Mouse (Mus musculus) intestine, embryonic 15.5 days (tissue): ENCODE results near the gene Fancd2. TPM values are rescaled to one million over a fixed set of nuclear protein-coding genes. Genes with fewer than 3 reads are reported as not detected.

Experiments used
- ATAC-seq: fragments of 200-750 bp; cut with Nextera tagmentation; 2 replicates; pipeline ENCODE4 v1.8.0; 2017; ENCODE audit warnings: moderate TSS enrichment, moderate library complexity
- H3K27ac ChIP-seq: fragments of 300-500 bp; sonication (generic); 2 replicates; pipeline ENCODE4 v1.5.1; 2015; ENCODE audit warnings: mild to moderate bottlenecking, inconsistent platforms
- H3K27me3 ChIP-seq: fragments of 300-500 bp; sonication (generic); replicated peaks from 2 replicates; pipeline ENCODE4 v1.6.1; 2015; ENCODE audit warnings: inconsistent platforms
- H3K36me3 ChIP-seq: fragments of 300-500 bp; sonication (generic); 2 replicates; pipeline ENCODE4 v1.6.1; 2015; ENCODE audit warnings: inconsistent platforms
- H3K4me1 ChIP-seq: fragments of 300-500 bp; sonication (generic); replicated peaks from 2 replicates; pipeline ENCODE4 v1.6.1; 2015; ENCODE audit warnings: inconsistent platforms
- H3K4me2 ChIP-seq: fragments of 300-500 bp; sonication (generic); replicated peaks from 2 replicates; pipeline ENCODE4 v1.6.1; 2015; ENCODE audit warnings: mild to moderate bottlenecking, inconsistent platforms
- H3K4me3 ChIP-seq: fragments of 300-500 bp; sonication (generic); replicated peaks from 2 replicates; pipeline ENCODE4 v1.5.1; 2015; ENCODE audit warnings: inconsistent platforms
- H3K9ac ChIP-seq: fragments of 300-500 bp; sonication (generic); 2 replicates; pipeline ENCODE4 v1.6.1; 2015; ENCODE audit warnings: inconsistent platforms
- H3K9me3 ChIP-seq: fragments of 300-500 bp; sonication (generic); 2 replicates; pipeline ENCODE4 v1.6.1; 2016; ENCODE audit warnings: inconsistent platforms
- WGBS: fragments of 180-500 bp; shearing (Covaris S2); methylation state at CpG from one replicate; pipeline ENCODE4 v1.1.7; 2015; 5-methylcytosine and 5-hydroxymethylcytosine counted together
- polyA plus RNA-seq: library from polyadenylated mRNA; unstranded; fragments of >200 nt; fragmentation: Nextera tagmentation; extraction: Ambion mirVana; gene quantifications from 2 replicates; pipeline ENCODE4 v1.2.1, GENCODE M21; 2015

Gene Fancd2
- 9.6 and 10.3 TPM in 2 replicates for polyA plus RNA-seq

DNA sequence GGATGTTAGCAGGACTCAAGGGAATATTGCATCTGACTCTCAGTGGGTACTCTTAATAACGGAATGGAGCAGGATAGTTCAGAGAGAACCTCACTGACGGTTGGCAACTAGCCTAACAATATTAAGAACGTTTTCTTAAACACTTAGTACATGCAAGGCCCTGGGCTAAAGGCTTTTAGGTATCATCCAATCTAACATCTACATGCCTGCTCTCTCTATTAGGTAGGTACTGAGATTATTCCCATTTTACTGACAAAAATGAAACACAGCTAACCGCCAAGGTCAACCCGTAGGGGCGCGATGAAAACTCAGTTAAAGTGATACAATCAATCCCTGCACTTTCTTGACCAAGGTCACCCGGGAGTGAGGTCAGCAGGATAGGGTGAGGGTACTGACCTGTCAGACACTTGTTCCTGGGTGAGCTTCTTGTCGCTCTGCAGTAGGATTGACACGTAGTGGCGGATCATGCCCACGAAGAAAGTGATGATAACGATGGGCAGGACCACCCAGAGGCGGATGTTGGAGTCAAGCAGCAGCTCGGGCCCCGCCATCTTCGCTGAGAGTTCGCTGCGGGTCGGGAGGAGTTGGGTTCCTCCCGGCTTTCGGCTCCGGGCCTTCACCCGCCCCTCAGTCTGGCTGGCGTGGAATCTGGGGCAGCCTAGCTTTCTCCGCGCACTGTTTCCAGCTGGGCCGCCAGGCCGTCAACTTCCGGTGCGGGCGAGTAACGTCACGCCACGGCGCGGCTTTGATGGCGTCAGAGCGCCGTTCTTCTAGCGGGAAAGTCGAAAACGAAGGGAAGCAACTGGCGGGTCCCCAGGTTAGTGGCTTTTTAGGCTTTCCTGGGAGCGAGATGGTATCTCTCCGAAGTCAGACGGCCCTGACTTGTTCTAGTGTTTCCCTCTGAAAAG lies at the start of gene Fancd2, which contains the start of gene Emc3:
Gene Fancd2, plus strand, starts transcription at position 751 of the 908 bp plus-strand sequence.
Gene Emc3, minus strand, starts transcription at position 721 of the 908 bp plus-strand sequence.
- H3K4me2 ChIP-seq = peak within 1 kb of the TSS; percentile 69
- H3K36me3 ChIP-seq = no peaks in the 10 kb centered on the region
- WGBS = under 1% methylated on average over 47 of the region's 47 CpGs
- H3K4me1 ChIP-seq = peaks cover 9% of the 10 kb centered on the region
- ATAC-seq = peak; percentile 95
- H3K27ac ChIP-seq = peak within 1 kb of the TSS; percentile 73
- H3K9ac ChIP-seq = peak within 1 kb of the TSS; percentile 81
- H3K27me3 ChIP-seq = no peaks in the 10 kb centered on the region
- H3K9me3 ChIP-seq = no peaks in the 10 kb centered on the region
- peak within 1 kb of the TSS; percentile 89 for H3K4me3 ChIP-seq

- Histone ChIP-seq H3K4me3 (peak overlapping the region; percentile 58), H3K4me1 (peaks cover 18% of the 10 kb centered on the region), H3K27ac (peak overlapping the region; percentile 90), H3K36me3 (no peaks in the 10 kb centered on the region), H3K4me2 (peak overlapping the region; percentile 87), H3K9ac (peak overlapping the region; percentile 62), H3K27me3 (peaks cover 24% of the 10 kb centered on the region), H3K9me3 (no peaks in the 10 kb centered on the region)
- peak; percentile 61 for ATAC-seq
- WGBS = 2% methylated on average over 65 of the region's 65 CpGs
Observed at GRCm38 (mm10) chr6:113482477-113483099, 48.9 kb upstream of the Fancd2 start.

GRCm38 (mm10) chr6:113483100-113483615 lies 48.3 kb upstream of the Fancd2 start, which contains the start of gene Creld1:
Gene Creld1, plus strand, starts transcription at chr6:113483297.
- no peaks in the 10 kb centered on the region for H3K9me3 ChIP-seq
- H3K4me1 ChIP-seq = peaks cover 23% of the 10 kb centered on the region
- peak within 1 kb of the TSS; percentile 90 for H3K27ac ChIP-seq
- H3K27me3 ChIP-seq = peaks cover 24% of the 10 kb centered on the region
- H3K36me3 ChIP-seq = no peaks in the 10 kb centered on the region
- H3K9ac ChIP-seq = peak within 1 kb of the TSS; percentile 62
- H3K4me3 ChIP-seq = peak within 1 kb of the TSS; percentile 58
- WGBS = under 1% methylated on average over 26 of the region's 26 CpGs
- H3K4me2 ChIP-seq = peak within 1 kb of the TSS; percentile 87
- peak; percentile 97 for ATAC-seq

DNA sequence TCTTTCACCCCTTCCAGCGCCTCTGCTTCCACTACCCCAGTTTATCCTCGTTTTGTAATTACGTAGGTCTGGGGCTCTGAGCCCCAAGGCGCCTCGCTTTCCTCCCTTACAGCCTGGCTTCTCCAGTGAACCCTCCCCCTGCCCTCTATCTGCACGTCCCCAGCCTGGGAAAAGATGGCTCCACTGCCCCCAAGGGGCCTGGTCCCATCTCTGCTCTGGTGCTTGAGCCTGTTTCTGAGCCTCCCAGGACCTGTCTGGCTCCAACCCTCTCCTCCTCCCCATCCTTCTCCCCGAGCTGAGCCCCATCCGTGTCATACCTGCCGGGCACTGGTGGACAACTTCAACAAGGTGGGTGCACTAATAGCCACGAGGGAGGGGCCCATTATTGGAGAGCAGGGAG lies 47.8 kb upstream of the Fancd2 start:
- H3K27ac ChIP-seq = peak overlapping the region; percentile 52
- WGBS = 7% methylated on average over 10 of the region's 10 CpGs
- H3K36me3 ChIP-seq = no peaks in the 10 kb centered on the region
- no peaks in the 10 kb centered on the region for H3K9me3 ChIP-seq
- peak overlapping the region; percentile 55 for H3K9ac ChIP-seq
- peak overlapping the region; percentile 58 for H3K4me3 ChIP-seq
- peaks cover 23% of the 10 kb centered on the region for H3K4me1 ChIP-seq
- ATAC-seq = peak; percentile 24
- H3K27me3 ChIP-seq = peaks cover 24% of the 10 kb centered on the region
- peak overlapping the region; percentile 87 for H3K4me2 ChIP-seq

GRCm38 (mm10) chr6:113487125-113487576 lies 44.3 kb upstream of the Fancd2 start:
- H3K27ac ChIP-seq = no peak overlapping the region
- H3K4me3 ChIP-seq = no peak overlapping the region
- H3K4me1 ChIP-seq = peaks cover 22% of the 10 kb centered on the region
- 0 out of 2 replicates have a peak, but pooled peaks have one; percentile 15 for ATAC-seq
- H3K36me3 ChIP-seq = peaks cover 10% of the 10 kb centered on the region; the same call in 1 of the 2 replicates
- no peaks in the 10 kb centered on the region for H3K9me3 ChIP-seq
- peaks cover 6% of the 10 kb centered on the region; the same call in 1 of the 2 replicates for H3K27me3 ChIP-seq
- H3K9ac ChIP-seq = no peak overlapping the region
- H3K4me2 ChIP-seq = no peak overlapping the region
- WGBS = 46% methylated on average over 7 of the region's 7 CpGs

GRCm38 (mm10) chr6:113489410-113489809 lies 42.1 kb upstream of the Fancd2 start:
- no peak for ATAC-seq
- peaks cover 7% of the 10 kb centered on the region; the same call in 1 of the 2 replicates for H3K4me1 ChIP-seq
- WGBS = 95% methylated on average over 14 of the region's 14 CpGs

DNA sequence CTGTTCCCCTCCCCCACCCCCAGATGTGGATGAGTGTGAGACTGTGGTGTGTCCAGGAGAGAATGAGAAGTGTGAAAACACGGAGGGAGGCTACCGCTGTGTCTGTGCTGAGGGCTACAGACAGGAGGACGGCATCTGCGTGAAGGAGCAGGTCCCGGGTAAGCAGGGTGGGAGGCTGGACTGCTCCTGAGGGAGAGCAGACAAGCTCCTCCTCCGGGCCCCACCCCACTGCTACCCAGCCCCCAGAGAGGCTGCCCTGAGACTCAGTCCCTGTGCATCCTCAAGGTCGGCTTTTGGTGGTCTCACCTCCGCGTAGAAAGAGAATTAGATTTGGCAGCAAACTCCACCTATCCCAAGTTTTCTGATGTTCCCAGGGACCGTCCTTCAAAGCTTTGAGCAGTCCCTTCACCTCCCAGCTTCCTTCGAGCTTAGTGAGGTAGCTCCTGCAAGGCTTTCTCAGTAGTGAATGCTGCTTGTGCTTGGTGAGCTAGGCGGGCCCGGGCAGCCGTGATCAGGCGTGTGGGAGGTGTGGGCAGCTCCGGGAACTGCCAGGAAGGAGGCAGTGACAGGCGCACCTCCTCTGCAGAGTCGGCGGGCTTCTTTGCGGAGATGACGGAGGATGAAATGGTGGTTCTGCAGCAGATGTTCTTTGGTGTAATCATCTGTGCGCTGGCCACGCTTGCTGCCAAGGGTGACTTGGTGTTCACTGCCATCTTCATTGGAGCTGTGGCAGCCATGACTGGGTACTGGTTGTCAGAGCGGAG lies 39.2 kb upstream of the Fancd2 start:
- no peak overlapping the region for H3K27ac ChIP-seq
- H3K4me3 ChIP-seq = no peak overlapping the region
- ATAC-seq = no peak
- no peak overlapping the region for H3K4me2 ChIP-seq
- peaks cover 13% of the 10 kb centered on the region for H3K4me1 ChIP-seq
- H3K9me3 ChIP-seq = no peaks in the 10 kb centered on the region
- peaks cover 22% of the 10 kb centered on the region for H3K27me3 ChIP-seq
- no peak overlapping the region for H3K9ac ChIP-seq
- WGBS = 76% methylated on average over 24 of the region's 24 CpGs
- peaks cover 10% of the 10 kb centered on the region; the same call in 1 of the 2 replicates for H3K36me3 ChIP-seq

More at GRCm38 (mm10) chr6:113489410-113489809, 42.1 kb upstream of the Fancd2 start:
- H3K9me3 ChIP-seq = no peaks in the 10 kb centered on the region
- no peak overlapping the region for H3K4me2 ChIP-seq
- H3K36me3 ChIP-seq = peaks cover 10% of the 10 kb centered on the region; the same call in 1 of the 2 replicates
- no peak overlapping the region for H3K9ac ChIP-seq
- H3K4me3 ChIP-seq = no peak overlapping the region
- no peaks in the 10 kb centered on the region for H3K27me3 ChIP-seq
- no peak overlapping the region for H3K27ac ChIP-seq

DNA sequence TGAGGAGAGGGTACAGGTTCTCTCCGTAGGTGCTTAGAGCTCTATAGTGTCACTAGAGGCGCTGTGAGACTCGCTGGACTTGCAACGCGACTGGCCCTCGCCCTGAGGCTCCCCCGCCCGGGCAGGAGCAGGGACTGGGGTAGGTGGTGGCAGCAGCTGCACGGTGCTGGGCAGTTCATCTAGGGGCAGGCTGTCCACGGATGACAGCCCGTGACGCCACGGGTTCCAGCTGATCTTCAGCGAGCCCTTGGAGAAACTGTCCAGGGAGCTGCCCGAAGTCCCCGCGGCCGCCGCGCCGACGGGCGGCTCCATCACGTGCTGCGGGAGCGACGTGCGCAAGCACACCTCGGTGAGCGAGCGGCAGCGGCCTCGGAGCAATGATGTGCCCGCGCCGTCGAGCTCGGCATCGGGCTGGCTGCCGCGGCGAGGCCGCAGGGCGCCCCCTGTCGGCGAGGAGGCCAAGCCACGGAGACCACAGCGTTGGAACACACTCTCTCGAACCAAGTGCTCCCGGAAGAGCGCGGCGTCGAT lies 37.2 kb upstream of the Fancd2 start:
- WGBS = 1% methylated on average over 54 of the region's 54 CpGs
- Histone ChIP-seq H3K4me3 (peak overlapping the region; percentile 44), H3K36me3 (peaks cover 9% of the 10 kb centered on the region; the same call in 1 of the 2 replicates), H3K9me3 (no peaks in the 10 kb centered on the region), H3K4me1 (peaks cover 6% of the 10 kb centered on the region), H3K4me2 (peak overlapping the region; percentile 86), H3K9ac (peak overlapping the region; percentile 47), H3K27me3 (peaks cover 22% of the 10 kb centered on the region), H3K27ac (no peak overlapping the region)
- peak; percentile 90 for ATAC-seq

DNA sequence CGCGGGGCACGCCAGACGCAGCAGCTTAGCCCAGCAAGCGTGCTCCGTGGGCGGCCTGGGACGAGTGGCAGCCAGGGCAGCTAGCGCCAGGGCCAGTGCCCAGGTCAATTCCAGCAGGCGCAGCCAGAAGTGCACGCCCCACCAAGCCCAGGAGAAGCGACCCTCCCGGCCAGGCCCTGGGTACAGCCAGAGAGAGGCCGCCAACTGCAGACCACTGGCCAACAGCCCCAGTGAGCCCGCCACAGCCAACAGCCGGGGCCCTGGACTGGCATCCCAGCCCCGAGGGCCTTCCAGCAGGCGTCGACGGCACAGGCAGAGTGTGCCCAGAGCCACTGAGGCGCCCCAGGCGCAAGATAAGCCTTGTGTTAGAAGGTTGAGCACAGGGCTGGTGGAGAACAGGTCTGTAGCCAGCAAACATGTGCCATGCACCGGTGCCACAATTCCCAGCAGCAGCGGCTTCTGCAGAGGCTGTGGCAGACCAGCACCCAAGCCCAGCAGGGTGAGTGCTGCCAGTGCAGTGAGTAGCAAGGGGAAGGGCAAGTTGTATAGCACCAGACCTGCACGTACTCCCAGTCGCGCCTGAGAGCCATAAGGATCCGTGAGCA lies 36.3 kb upstream of the Fancd2 start:
- Histone ChIP-seq H3K9ac (peak overlapping the region; percentile 47; the same call in 1 of the 2 replicates), H3K9me3 (no peaks in the 10 kb centered on the region), H3K36me3 (peaks cover 3% of the 10 kb centered on the region; the same call in 1 of the 2 replicates), H3K27me3 (peaks cover 23% of the 10 kb centered on the region), H3K4me2 (peak overlapping the region; percentile 86), H3K4me3 (peak overlapping the region; percentile 44), H3K27ac (no peak overlapping the region), H3K4me1 (peaks cover 6% of the 10 kb centered on the region)
- peak; percentile 18 for ATAC-seq
- WGBS = 35% methylated on average over 28 of the region's 28 CpGs

GRCm38 (mm10) chr6:113499346-113499745 lies 32.1 kb upstream of the Fancd2 start:
- no peaks in the 10 kb centered on the region for H3K9me3 ChIP-seq
- no peak overlapping the region for H3K27ac ChIP-seq
- H3K9ac ChIP-seq = no peak overlapping the region
- ATAC-seq = no peak
- H3K4me1 ChIP-seq = peaks cover 12% of the 10 kb centered on the region
- H3K36me3 ChIP-seq = no peaks in the 10 kb centered on the region
- H3K27me3 ChIP-seq = peaks cover 42% of the 10 kb centered on the region
- no peak overlapping the region for H3K4me3 ChIP-seq
- 77% methylated on average over 6 of the region's 6 CpGs for WGBS
- no peak overlapping the region for H3K4me2 ChIP-seq
